Mouse (Mus musculus): ENCODE measurements around the gene Rbm33.
A peak's percentile ranks its signal among the peaks of the same experiment; 100 is the strongest.

Rbm33 gene

GRCm38 (mm10) chr5:28324457-28324856 is 7.5 kb downstream of the Rbm33 start:
- no peak for DNase-seq (ENCODE audit: low spot score in 2 of 2)

- peak in 1 of 2 experiments; percentile 25 for DNase-seq (ENCODE audit: low spot score in 2 of 2)
These were observed 12.3 kb downstream of the Rbm33 start for GRCm38 (mm10) chr5:28329024-28329806.

GRCm38 (mm10) chr5:28333731-28334130 is 16.8 kb downstream of the Rbm33 start:
- DNase-seq (ENCODE audit: low spot score in 2 of 2) = no peak

GRCm38 (mm10) chr5:28351857-28352513 is 35.1 kb downstream of the Rbm33 start:
- DNase-seq (ENCODE audit: low spot score in 2 of 2) = no peak

- no peak for DNase-seq (ENCODE audit: low spot score in 2 of 2)
These were observed 38.7 kb downstream of the Rbm33 start for GRCm38 (mm10) chr5:28355614-28356013.

GRCm38 (mm10) chr5:28360745-28361144 is 43.8 kb downstream of the Rbm33 start:
- DNase-seq (ENCODE audit: low spot score in 2 of 2) = no peak

GRCm38 (mm10) chr5:28368056-28368455 is 51.1 kb downstream of the Rbm33 start:
- peak in 1 of 2 experiments; percentile 35 for DNase-seq (ENCODE audit: low spot score in 2 of 2)

- DNase-seq (ENCODE audit: low spot score in 2 of 2) = no peak
These were observed 53.9 kb downstream of the Rbm33 start for GRCm38 (mm10) chr5:28370836-28371235.

GRCm38 (mm10) chr5:28372172-28372664 is 55.3 kb downstream of the Rbm33 start:
- DNase-seq (ENCODE audit: low spot score in 2 of 2) = no peak

- no peak for DNase-seq (ENCODE audit: low spot score in 2 of 2)
These were observed 56.8 kb downstream of the Rbm33 start for GRCm38 (mm10) chr5:28373498-28374427.

- DNase-seq (ENCODE audit: low spot score in 2 of 2) = no peak
These were observed 60.4 kb downstream of the Rbm33 start for GRCm38 (mm10) chr5:28377299-28377698.

GRCm38 (mm10) chr5:28382289-28382688 is 65.4 kb downstream of the Rbm33 start:
- no peak for DNase-seq (ENCODE audit: low spot score in 2 of 2)

- no peak for DNase-seq (ENCODE audit: low spot score in 2 of 2)
These were observed 69.9 kb downstream of the Rbm33 start for GRCm38 (mm10) chr5:28386783-28387182.

GRCm38 (mm10) chr5:28387531-28388179 is 70.7 kb downstream of the Rbm33 start:
- no peak for DNase-seq (ENCODE audit: low spot score in 2 of 2)

- DNase-seq (ENCODE audit: low spot score in 2 of 2) = peak; percentile 61 to 80
These were observed 71.3 kb downstream of the Rbm33 start for GRCm38 (mm10) chr5:28388184-28388583.

- no peak for DNase-seq (ENCODE audit: low spot score in 2 of 2)
These were observed 73.3 kb downstream of the Rbm33 start for GRCm38 (mm10) chr5:28390189-28390588.

GRCm38 (mm10) chr5:28397344-28397743 is 80.4 kb downstream of the Rbm33 start:
- DNase-seq (ENCODE audit: low spot score in 2 of 2) = no peak

- no peak for DNase-seq (ENCODE audit: low spot score in 2 of 2)
These were observed 81.8 kb downstream of the Rbm33 start for GRCm38 (mm10) chr5:28398736-28399135.

- no peak for DNase-seq (ENCODE audit: low spot score in 2 of 2)
These were observed 82.7 kb downstream of the Rbm33 start for GRCm38 (mm10) chr5:28399451-28400115.

GRCm38 (mm10) chr5:28402756-28403155 is 85.8 kb downstream of the Rbm33 start:
- DNase-seq (ENCODE audit: low spot score in 2 of 2) = no peak

- DNase-seq (ENCODE audit: low spot score in 2 of 2) = no peak
These were observed 89.7 kb downstream of the Rbm33 start for GRCm38 (mm10) chr5:28406662-28407061.

Data from right cerebral cortex, postnatal 10 days (tissue).